Mouse (Mus musculus) liver, postnatal 0 days (tissue): ENCODE results near the gene F8. TPM values are rescaled to one million over a fixed set of nuclear protein-coding genes. Genes with fewer than 3 reads are reported as not detected.
"Not testable (repeated sequence)": the region's sequence is repeated elsewhere in the genome, so short reads cannot be mapped to it uniquely, and the experiment has no call there.

Experiments used
- ATAC-seq: fragments of 200-750 bp; cut with Nextera tagmentation; 2 replicates; pipeline ENCODE4 v1.8.0; 2017; ENCODE audit warnings: mild to moderate bottlenecking, moderate library complexity
- DNase-seq: peaks from one replicate; pipeline ENCODE4 v3.0.0-alpha.2; 2016
- H3K27ac ChIP-seq: fragments of 300-500 bp; sonication (generic); 2 replicates; pipeline ENCODE4 v1.5.1; 2014; ENCODE audit warnings: antibody characterized with exemption, moderate library complexity, mild to moderate bottlenecking, low read depth
- H3K27me3 ChIP-seq: fragments of 300-500 bp; sonication (generic); 2 replicates; pipeline ENCODE4 v1.6.1; 2014; ENCODE audit warnings: low read length, control low read depth, mixed read lengths; ENCODE audit not compliant: insufficient read depth
- H3K36me3 ChIP-seq: fragments of 300-500 bp; sonication (generic); replicated peaks from 2 replicates; pipeline ENCODE4 v1.6.1; 2014; ENCODE audit warnings: mild to moderate bottlenecking, control low read depth, low read length, moderate library complexity, mixed read lengths; ENCODE audit not compliant: insufficient read depth
- H3K4me1 ChIP-seq: fragments of 300-500 bp; sonication (generic); 2 replicates; pipeline ENCODE4 v1.6.1; 2014; ENCODE audit warnings: antibody characterized with exemption, mild to moderate bottlenecking, control low read depth; ENCODE audit not compliant: insufficient read depth
- H3K4me2 ChIP-seq: fragments of 300-500 bp; sonication (generic); 2 replicates; pipeline ENCODE4 v1.6.1; 2014; ENCODE audit warnings: low read depth, mild to moderate bottlenecking, low read length, moderate library complexity, mixed read lengths
- H3K4me3 ChIP-seq: fragments of 300-500 bp; sonication (generic); 2 replicates; pipeline ENCODE4 v1.5.1; 2014; ENCODE audit warnings: low read depth, low read length
- H3K9ac ChIP-seq: fragments of 300-500 bp; sonication (generic); replicated peaks from 2 replicates; pipeline ENCODE4 v1.6.1; 2014; ENCODE audit warnings: mild to moderate bottlenecking, moderate library complexity
- H3K9me3 ChIP-seq: fragments of 300-500 bp; sonication (generic); 2 replicates; pipeline ENCODE4 v1.6.1; 2016; ENCODE audit warnings: mild to moderate bottlenecking, control low read depth, low read length, mixed read lengths
- CTCF ChIP-seq: sonication (generic); IDR thresholded peaks from 2 replicates; pipeline ENCODE4 v1.5.1; 2016; ENCODE audit warnings: antibody characterized with exemption, low read depth
- EP300 ChIP-seq: IDR thresholded peaks from 2 replicates; pipeline ENCODE4 v1.6.1; 2016; ENCODE audit warnings: antibody characterized with exemption, low read depth, mild to moderate bottlenecking
- WGBS: fragments of 180-500 bp; shearing (Covaris S2); extraction: QIAGEN DNeasy Blood & Tissue Kit; methylation state at CpG from one replicate; pipeline ENCODE4 v1.1.7; 2014; ENCODE audit not compliant: insufficient replicate concordance; 5-methylcytosine and 5-hydroxymethylcytosine counted together
- polyA plus RNA-seq: library from polyadenylated mRNA; unstranded; fragments of >200 nt; fragmentation: Nextera tagmentation; extraction: Ambion mirVana; gene quantifications from 2 replicates; pipeline ENCODE4 v1.2.1, GENCODE M21; 2015

The F8 gene
- polyA plus RNA-seq, 1 experiment from 2014 or later: 4.8 TPM

- Histone ChIP-seq H3K4me2 (no peak overlapping the region), H3K36me3 (no peaks in the 10 kb centered on the region), H3K27me3 (no peaks in the 10 kb centered on the region), H3K9me3 (no peaks in the 10 kb centered on the region), H3K4me1 (no peaks in the 10 kb centered on the region), H3K4me3 (no peak overlapping the region), H3K27ac (no peak overlapping the region), H3K9ac (no peak overlapping the region)
- 62% methylated on average over 8 of the region's 8 CpGs for WGBS
- DNase-seq: no peak
- no peak for ATAC-seq
- no peak for TF ChIP-seq EP300
- peak; percentile 48 for TF ChIP-seq CTCF
Observed at GRCm38 (mm10) chrX:75271676-75272075, 110.7 kb downstream of the F8 start.

GRCm38 (mm10) chrX:75233603-75234376, 148.6 kb downstream of the F8 start:
- not testable (repeated sequence) for H3K4me3 ChIP-seq, ATAC-seq, H3K4me1 ChIP-seq, H3K36me3 ChIP-seq, H3K27me3 ChIP-seq, H3K4me2 ChIP-seq, H3K9ac ChIP-seq, H3K27ac ChIP-seq, H3K9me3 ChIP-seq, DNase-seq
- 26% methylated on average over 7 of the region's 8 CpGs for WGBS

- no peaks in the 10 kb centered on the region for H3K4me1 ChIP-seq
- H3K9me3 ChIP-seq: no peaks in the 10 kb centered on the region
- ATAC-seq: no peak
- 92% methylated on average over 1 of the region's 1 CpGs for WGBS
- no peak overlapping the region for H3K4me2 ChIP-seq
- no peaks in the 10 kb centered on the region for H3K27me3 ChIP-seq
- H3K9ac ChIP-seq: no peak overlapping the region
- no peaks in the 10 kb centered on the region for H3K36me3 ChIP-seq
- no peak for TF ChIP-seq EP300
- no peak for TF ChIP-seq CTCF
- DNase-seq: no peak
- no peak overlapping the region for H3K4me3 ChIP-seq
- no peak overlapping the region for H3K27ac ChIP-seq
Observed at GRCm38 (mm10) chrX:75231456-75231855, 151.0 kb downstream of the F8 start.

- Histone ChIP-seq H3K4me1 (no peaks in the 10 kb centered on the region), H3K9me3 (no peaks in the 10 kb centered on the region), H3K4me3 (no peak within 1 kb of the TSS), H3K36me3 (no peaks in the 10 kb centered on the region), H3K27me3 (no peaks in the 10 kb centered on the region), H3K9ac (no peak within 1 kb of the TSS), H3K27ac (no peak within 1 kb of the TSS), H3K4me2 (no peak within 1 kb of the TSS)
- no peak for ATAC-seq
- TF ChIP-seq CTCF: no peak
- TF ChIP-seq EP300: no peak
- no peak for DNase-seq
- WGBS: 29% methylated on average over 1 of the region's 1 CpGs
Observed at GRCm38 (mm10) chrX:75163670-75164069, 218.7 kb downstream of the F8 start, which contains the start of gene Smim9. TSS of gene Smim9 (minus strand) at chrX:75163770.

- TF ChIP-seq CTCF (0 out of 2 replicates have a peak, but pooled peaks have one; percentile 5), EP300 (no peak)
- 16% methylated on average over 23 of the region's 49 CpGs for WGBS
Observed at GRCm38 (mm10) chrX:75155576-75156243, 226.7 kb downstream of the F8 start.

GRCm38 (mm10) chrX:75152249-75152648, 230.2 kb downstream of the F8 start:
- Histone ChIP-seq H3K9ac (no peak overlapping the region), H3K4me2 (no peak overlapping the region), H3K27ac (no peak overlapping the region), H3K4me1 (no peaks in the 10 kb centered on the region), H3K4me3 (no peak overlapping the region), H3K9me3 (no peaks in the 10 kb centered on the region), H3K27me3 (no peaks in the 10 kb centered on the region), H3K36me3 (no peaks in the 10 kb centered on the region)
- DNase-seq (no peak), ATAC-seq (no peak)
- TF ChIP-seq EP300 (no peak), CTCF (no peak)
- WGBS: 42% methylated on average over 1 of the region's 1 CpGs

More at GRCm38 (mm10) chrX:75155576-75156243, 226.7 kb downstream of the F8 start:
- peak overlapping the region; percentile 35 for H3K4me3 ChIP-seq
- ATAC-seq (peak; percentile 94), DNase-seq (peak; percentile 67)
- no peak overlapping the region for H3K27ac ChIP-seq
- peak overlapping the region; percentile 70 for H3K4me2 ChIP-seq
- H3K4me1 ChIP-seq: no peaks in the 10 kb centered on the region
- H3K9me3 ChIP-seq: no peaks in the 10 kb centered on the region
- no peaks in the 10 kb centered on the region for H3K36me3 ChIP-seq
- no peaks in the 10 kb centered on the region for H3K27me3 ChIP-seq
- peak overlapping the region; percentile 38; the same call in 1 of the 2 replicates for H3K9ac ChIP-seq
